Mouse (Mus musculus): ENCODE data around the gene F2r. TPM values are rescaled to one million over a fixed set of nuclear protein-coding genes. Genes with fewer than 3 reads are reported as not detected.
A peak's percentile ranks its signal among the peaks of the same experiment; 100 is the strongest.

The F2r gene
- polyA plus RNA-seq, 1 experiment from 2014 or later, result 23.0 TPM

DNA sequence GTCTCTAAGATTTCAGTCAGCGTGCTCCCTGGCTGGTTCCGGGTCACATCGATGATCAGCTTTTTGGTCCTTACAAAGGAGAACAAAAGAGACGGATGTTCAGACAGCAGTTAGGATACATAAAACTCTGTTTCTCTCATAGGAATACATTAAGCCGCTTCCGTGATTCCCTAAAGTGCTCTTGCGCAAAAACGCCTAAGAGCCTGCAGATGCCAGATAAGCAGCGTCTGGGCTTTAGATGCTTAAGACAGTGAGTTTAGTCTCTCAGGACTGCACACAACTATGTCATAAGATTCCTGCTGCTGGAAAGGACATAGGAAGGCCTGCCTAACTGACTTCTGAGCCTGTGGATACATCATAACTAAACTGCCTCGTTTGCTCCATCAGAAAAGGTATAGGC, 19.4 kb upstream of the F2r start:
- no peaks in the 10 kb centered on the region for H3K27me3 ChIP-seq (ENCODE audit: control insufficient read depth, insufficient read depth, low read length)
- no peaks in the 10 kb centered on the region for H3K4me1 ChIP-seq (replicated peaks; ENCODE audit: control insufficient read depth, insufficient read depth)
- DNase-seq (ENCODE audit: low spot score) (no peak), ATAC-seq (ENCODE audit: low FRiP score, low TSS enrichment) (no peak)
- H3K4me3 ChIP-seq (ENCODE audit: low read depth, low read length), result no peak overlapping the region
- no peak overlapping the region for H3K9ac ChIP-seq (ENCODE audit: low read length)
- H3K9me3 ChIP-seq (ENCODE audit: control insufficient read depth, low read length), result no peaks in the 10 kb centered on the region
- no peak overlapping the region for H3K27ac ChIP-seq (replicated peaks)
- H3K36me3 ChIP-seq (ENCODE audit: control insufficient read depth, insufficient read depth, low read length), result no peaks in the 10 kb centered on the region; the same call in 1 of the 2 replicates
- 80% methylated on average over 10 of the region's 10 CpGs for WGBS
- TF ChIP-seq CTCF (IDR thresholded peaks at IDR 0.05; ENCODE audit: low read depth) (no peak), EP300 (optimal IDR thresholded peaks at IDR 0.05) (no peak)
- H3K4me2 ChIP-seq (replicated peaks; ENCODE audit: low read depth), result no peak overlapping the region

- H3K4me1 ChIP-seq (replicated peaks; ENCODE audit: control insufficient read depth, insufficient read depth), result no peaks in the 10 kb centered on the region
- H3K9me3 ChIP-seq (ENCODE audit: control insufficient read depth, low read length), result no peaks in the 10 kb centered on the region
- H3K9ac ChIP-seq (ENCODE audit: low read length), result no peak overlapping the region
- H3K4me2 ChIP-seq (replicated peaks; ENCODE audit: low read depth), result no peak overlapping the region
- 93% methylated on average over 12 of the region's 12 CpGs for WGBS
- H3K36me3 ChIP-seq (ENCODE audit: control insufficient read depth, insufficient read depth, low read length), result no peaks in the 10 kb centered on the region; the same call in 1 of the 2 replicates
- no peak overlapping the region for H3K4me3 ChIP-seq (ENCODE audit: low read depth, low read length)
- no peak overlapping the region for H3K27ac ChIP-seq (replicated peaks)
- H3K27me3 ChIP-seq (ENCODE audit: control insufficient read depth, insufficient read depth, low read length), result no peaks in the 10 kb centered on the region
- DNase-seq (ENCODE audit: low spot score) (no peak), ATAC-seq (ENCODE audit: low FRiP score, low TSS enrichment) (no peak)
- no peak for TF ChIP-seq EP300 (optimal IDR thresholded peaks at IDR 0.05)
- no peak for TF ChIP-seq CTCF (IDR thresholded peaks at IDR 0.05; ENCODE audit: low read depth)
Observed at GRCm38 (mm10) chr13:95635301-95635700, 17.0 kb upstream of the F2r start.

DNA sequence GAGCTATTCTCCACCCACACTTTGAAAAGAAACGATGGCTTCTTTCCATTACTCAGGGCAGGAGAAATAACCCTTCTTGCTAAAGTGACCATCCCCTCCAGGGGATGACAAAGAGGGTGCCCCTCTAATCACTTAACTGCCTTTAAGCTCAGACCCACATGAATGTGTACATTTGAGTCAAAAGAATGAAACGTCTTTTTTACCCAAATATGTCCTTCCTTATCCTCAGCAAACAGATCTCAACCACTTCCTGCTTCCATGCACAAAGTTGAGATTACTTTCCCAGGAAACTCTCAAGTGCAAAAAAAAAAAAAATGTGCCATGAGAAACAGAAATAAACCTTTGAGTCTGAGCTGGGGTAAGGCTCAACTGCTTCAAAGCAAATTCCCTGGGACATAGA, 16.2 kb upstream of the F2r start:
- peak overlapping the region; percentile 6; the same call in 1 of the 2 replicates for H3K27ac ChIP-seq (replicated peaks)
- H3K36me3 ChIP-seq (ENCODE audit: control insufficient read depth, insufficient read depth, low read length), result no peaks in the 10 kb centered on the region; the same call in 1 of the 2 replicates
- ATAC-seq (ENCODE audit: low FRiP score, low TSS enrichment) (no peak), DNase-seq (ENCODE audit: low spot score) (no peak)
- no peak overlapping the region for H3K4me3 ChIP-seq (ENCODE audit: low read depth, low read length)
- no peaks in the 10 kb centered on the region for H3K4me1 ChIP-seq (replicated peaks; ENCODE audit: control insufficient read depth, insufficient read depth)
- H3K27me3 ChIP-seq (ENCODE audit: control insufficient read depth, insufficient read depth, low read length), result no peaks in the 10 kb centered on the region
- no peak overlapping the region for H3K4me2 ChIP-seq (replicated peaks; ENCODE audit: low read depth)
- no peaks in the 10 kb centered on the region for H3K9me3 ChIP-seq (ENCODE audit: control insufficient read depth, low read length)
- H3K9ac ChIP-seq (ENCODE audit: low read length), result no peak overlapping the region
- TF ChIP-seq EP300 (optimal IDR thresholded peaks at IDR 0.05) (no peak), CTCF (IDR thresholded peaks at IDR 0.05; ENCODE audit: low read depth) (no peak)
- WGBS, result 4% methylated on average over 2 of the region's 2 CpGs

- DNase-seq (ENCODE audit: low spot score) (no peak), ATAC-seq (ENCODE audit: low FRiP score, low TSS enrichment) (no peak)
- Histone ChIP-seq H3K27me3 (ENCODE audit: control insufficient read depth, insufficient read depth, low read length) (no peaks in the 10 kb centered on the region), H3K9me3 (ENCODE audit: control insufficient read depth, low read length) (no peaks in the 10 kb centered on the region), H3K27ac (replicated peaks) (no peak overlapping the region), H3K9ac (ENCODE audit: low read length) (no peak overlapping the region), H3K4me3 (ENCODE audit: low read depth, low read length) (no peak overlapping the region), H3K36me3 (ENCODE audit: control insufficient read depth, insufficient read depth, low read length) (no peaks in the 10 kb centered on the region; the same call in 1 of the 2 replicates), H3K4me2 (replicated peaks; ENCODE audit: low read depth) (no peak overlapping the region), H3K4me1 (replicated peaks; ENCODE audit: control insufficient read depth, insufficient read depth) (no peaks in the 10 kb centered on the region)
- WGBS, result 56% methylated on average over 2 of the region's 2 CpGs
- TF ChIP-seq EP300 (optimal IDR thresholded peaks at IDR 0.05) (no peak), CTCF (IDR thresholded peaks at IDR 0.05; ENCODE audit: low read depth) (no peak)
Observed at GRCm38 (mm10) chr13:95633384-95633783, 15.1 kb upstream of the F2r start.

GRCm38 (mm10) chr13:95632144-95632543, 13.9 kb upstream of the F2r start:
- no peak for DNase-seq (ENCODE audit: low spot score)
- Histone ChIP-seq H3K4me1 (replicated peaks; ENCODE audit: control insufficient read depth, insufficient read depth) (no peaks in the 10 kb centered on the region), H3K4me2 (replicated peaks; ENCODE audit: low read depth) (no peak overlapping the region), H3K9ac (ENCODE audit: low read length) (no peak overlapping the region), H3K27me3 (ENCODE audit: control insufficient read depth, insufficient read depth, low read length) (no peaks in the 10 kb centered on the region), H3K36me3 (ENCODE audit: control insufficient read depth, insufficient read depth, low read length) (no peaks in the 10 kb centered on the region; the same call in 1 of the 2 replicates), H3K27ac (replicated peaks) (no peak overlapping the region), H3K4me3 (ENCODE audit: low read depth, low read length) (no peak overlapping the region), H3K9me3 (ENCODE audit: control insufficient read depth, low read length) (no peaks in the 10 kb centered on the region)
- TF ChIP-seq EP300 (optimal IDR thresholded peaks at IDR 0.05) (no peak), CTCF (IDR thresholded peaks at IDR 0.05; ENCODE audit: low read depth) (no peak)
- ATAC-seq (ENCODE audit: low FRiP score, low TSS enrichment), result no peak
- WGBS, result 84% methylated on average over 6 of the region's 6 CpGs

- no peaks in the 10 kb centered on the region for H3K9me3 ChIP-seq (ENCODE audit: control insufficient read depth, low read length)
- 49% methylated on average over 2 of the region's 2 CpGs for WGBS
- H3K9ac ChIP-seq (ENCODE audit: low read length), result no peak overlapping the region
- no peaks in the 10 kb centered on the region for H3K4me1 ChIP-seq (replicated peaks; ENCODE audit: control insufficient read depth, insufficient read depth)
- H3K4me3 ChIP-seq (ENCODE audit: low read depth, low read length), result no peak overlapping the region
- DNase-seq (ENCODE audit: low spot score) (no peak), ATAC-seq (ENCODE audit: low FRiP score, low TSS enrichment) (no peak)
- no peak overlapping the region for H3K4me2 ChIP-seq (replicated peaks; ENCODE audit: low read depth)
- H3K27ac ChIP-seq (replicated peaks), result no peak overlapping the region
- TF ChIP-seq EP300 (optimal IDR thresholded peaks at IDR 0.05), result no peak
- TF ChIP-seq CTCF (IDR thresholded peaks at IDR 0.05; ENCODE audit: low read depth), result no peak
- H3K27me3 ChIP-seq (ENCODE audit: control insufficient read depth, insufficient read depth, low read length), result no peaks in the 10 kb centered on the region
- H3K36me3 ChIP-seq (ENCODE audit: control insufficient read depth, insufficient read depth, low read length), result no peaks in the 10 kb centered on the region; the same call in 1 of the 2 replicates
Observed at GRCm38 (mm10) chr13:95630747-95631146, 12.5 kb upstream of the F2r start.
